Mouse (Mus musculus) embryonic fibroblast, embryonic 13.5 days (primary cell): ENCODE measurements around the gene Naxd. TPM values are rescaled to one million over a fixed set of nuclear protein-coding genes. Genes with fewer than 3 reads are reported as not detected.

Experiments used
- H3K27ac ChIP-seq: 2 replicates; pipeline ENCODE4 v1.5.1; 2012; ENCODE audit warnings: low read length, control low read depth, inconsistent platforms; ENCODE audit not compliant: insufficient read depth
- H3K4me1 ChIP-seq: 2 replicates; pipeline ENCODE4 v1.6.1; 2011; ENCODE audit warnings: low read length; ENCODE audit not compliant: control insufficient read depth, insufficient read depth
- H3K4me3 ChIP-seq: 2 replicates; pipeline ENCODE4 v1.5.1; 2011; ENCODE audit warnings: mild to moderate bottlenecking, control low read depth, low read length; ENCODE audit not compliant: insufficient read depth
- CTCF ChIP-seq: IDR thresholded peaks from 2 replicates; pipeline ENCODE4 v1.5.1; 2011; ENCODE audit warnings: mild to moderate bottlenecking, control low read depth, low read length, moderate library complexity, borderline replicate concordance; ENCODE audit not compliant: insufficient read depth
- POLR2A ChIP-seq: IDR thresholded peaks from 2 replicates; pipeline ENCODE4 v1.6.1; 2011; ENCODE audit warnings: low read depth, mild to moderate bottlenecking, control low read depth, low read length, moderate library complexity
- polyA plus RNA-seq: library from polyadenylated mRNA; stranded (reverse); fragments of >200 nt; gene quantifications from 2 replicates; pipeline ENCODE4 v1.2.4, GENCODE M21; 2011; ENCODE audit warnings: low read depth; ENCODE audit not compliant: missing spikeins, insufficient read length

Naxd gene
- polyA plus RNA-seq, 1 experiment, result 54.2 TPM

DNA sequence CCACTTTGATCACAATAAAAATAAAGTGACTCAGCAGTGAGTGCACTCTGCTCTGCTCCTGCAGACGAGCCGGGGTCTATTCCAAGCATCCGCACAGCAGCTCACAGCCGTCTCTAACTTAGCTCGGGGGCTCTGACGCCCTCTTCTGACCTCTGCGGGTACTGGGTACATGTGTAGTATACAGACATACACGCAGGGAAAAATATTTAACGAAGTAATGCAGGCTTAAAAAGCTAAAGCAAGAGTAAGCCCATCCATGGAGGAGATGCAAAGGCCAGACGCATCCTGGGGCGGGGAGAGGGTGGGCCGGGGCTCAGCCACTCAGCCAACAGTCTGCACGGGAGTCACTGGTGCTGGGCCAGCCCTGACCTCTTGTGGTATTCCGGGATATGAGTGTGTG lies 8.8 kb downstream of the Naxd start:
- Histone ChIP-seq H3K4me3 (no peak overlapping the region), H3K27ac (no peak overlapping the region), H3K4me1 (no peaks in the 10 kb centered on the region)
- TF ChIP-seq POLR2A, result no peak
- no peak for TF ChIP-seq CTCF

GRCm38 (mm10) chr8:11506802-11507201 lies 9.5 kb downstream of the Naxd start:
- no peak overlapping the region for H3K4me3 ChIP-seq
- no peaks in the 10 kb centered on the region for H3K4me1 ChIP-seq
- H3K27ac ChIP-seq, result no peak overlapping the region
- TF ChIP-seq CTCF (peak; percentile 55; the same call in 1 of the 2 replicates), POLR2A (no peak)

DNA sequence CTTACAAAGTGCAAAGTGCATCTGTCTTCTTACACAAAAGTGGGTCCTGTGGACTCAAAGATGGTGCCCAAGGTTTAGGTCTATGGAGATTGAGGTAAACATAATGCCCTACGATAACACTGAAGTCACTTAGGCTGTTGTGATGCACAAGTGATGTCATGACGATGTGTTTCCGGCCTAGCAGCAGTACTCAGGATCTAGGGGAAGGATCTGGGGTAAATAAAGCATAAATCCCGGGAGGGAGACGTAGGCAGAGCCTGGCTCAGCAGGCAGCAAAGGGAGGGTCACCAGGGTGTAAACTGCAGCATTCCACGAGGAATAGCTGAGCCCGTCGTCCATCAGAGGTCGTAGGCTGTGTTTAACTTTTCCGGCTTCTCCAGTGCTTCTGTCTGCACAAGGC lies 11.6 kb downstream of the Naxd start:
- TF ChIP-seq POLR2A, result no peak
- TF ChIP-seq CTCF, result no peak
- no peak overlapping the region for H3K27ac ChIP-seq
- H3K4me3 ChIP-seq, result no peak overlapping the region
- H3K4me1 ChIP-seq, result no peaks in the 10 kb centered on the region

GRCm38 (mm10) chr8:11510971-11511370 lies 13.7 kb downstream of the Naxd start:
- Histone ChIP-seq H3K27ac (no peak overlapping the region), H3K4me1 (no peaks in the 10 kb centered on the region), H3K4me3 (no peak overlapping the region)
- TF ChIP-seq POLR2A (no peak), CTCF (no peak)

DNA sequence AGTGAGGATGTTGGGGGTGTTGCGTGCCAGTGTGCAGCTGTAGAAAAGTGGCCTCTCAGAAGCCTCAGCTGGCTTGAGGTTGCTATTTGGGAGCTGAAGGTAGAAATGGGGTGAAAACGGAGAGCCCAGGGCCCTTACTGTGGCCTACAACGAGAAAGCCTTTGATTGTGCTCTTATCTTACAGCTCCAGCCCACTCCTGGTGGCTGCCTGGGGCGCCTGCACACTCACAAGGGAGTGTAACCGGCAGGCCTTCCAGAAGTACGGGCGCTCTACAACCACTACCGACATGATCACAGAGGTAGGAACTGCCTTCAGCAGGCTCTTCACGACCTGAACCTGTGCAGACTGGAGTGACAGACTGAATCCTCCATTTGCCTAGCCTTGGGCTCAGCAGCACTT lies 15.4 kb downstream of the Naxd start:
- H3K4me1 ChIP-seq, result no peaks in the 10 kb centered on the region
- no peak overlapping the region for H3K4me3 ChIP-seq
- no peak overlapping the region for H3K27ac ChIP-seq
- TF ChIP-seq POLR2A (no peak), CTCF (no peak)

DNA sequence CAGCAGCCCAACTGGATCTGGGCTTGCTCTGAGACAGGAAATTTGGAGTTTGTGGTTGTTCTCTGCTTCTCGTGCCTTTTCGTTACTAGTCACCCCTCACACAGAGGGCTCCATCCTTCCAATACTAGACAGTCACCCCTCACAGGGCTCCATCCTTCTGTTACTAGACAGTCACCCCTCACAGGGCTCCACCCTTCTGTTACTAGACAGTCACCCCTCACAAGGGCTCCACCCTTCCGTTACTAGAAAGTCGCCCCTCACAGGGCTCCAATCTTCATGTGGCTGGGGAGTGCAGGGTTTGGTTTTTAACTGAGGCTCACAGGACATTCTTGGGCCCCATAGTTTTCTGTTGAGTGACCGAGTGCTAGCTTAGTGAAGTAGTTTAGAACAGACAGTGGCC lies 15.9 kb downstream of the Naxd start:
- H3K4me3 ChIP-seq, result no peak overlapping the region
- H3K27ac ChIP-seq, result no peak overlapping the region
- H3K4me1 ChIP-seq, result no peaks in the 10 kb centered on the region
- TF ChIP-seq POLR2A (no peak), CTCF (no peak)

DNA sequence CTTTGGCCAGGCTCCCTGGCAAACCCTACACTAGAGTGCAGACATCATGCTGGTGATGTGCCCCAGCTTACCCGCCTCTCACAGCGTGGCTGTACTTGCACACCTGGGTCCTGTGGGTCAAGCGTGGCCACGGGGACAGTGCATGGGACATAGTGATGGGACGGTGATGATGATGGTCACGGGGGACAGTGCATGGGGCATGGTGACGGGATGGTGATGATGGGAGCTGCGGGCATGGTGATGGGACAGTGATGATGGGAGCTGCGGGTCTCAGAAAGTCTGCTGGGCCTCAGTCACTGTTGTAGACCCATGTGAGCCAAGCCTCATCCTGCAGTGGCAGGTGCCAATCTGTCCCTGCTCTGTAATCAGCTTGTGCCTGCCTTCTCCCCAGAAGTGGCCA lies 19.0 kb downstream of the Naxd start:
- no peak overlapping the region for H3K4me3 ChIP-seq
- H3K27ac ChIP-seq, result no peak overlapping the region
- TF ChIP-seq CTCF (no peak), POLR2A (no peak)

GRCm38 (mm10) chr8:11517366-11518055 lies 20.2 kb downstream of the Naxd start:
- H3K4me1 ChIP-seq, result no peaks in the 10 kb centered on the region
- TF ChIP-seq CTCF, result no peak
- no peak for TF ChIP-seq POLR2A
- no peak overlapping the region for H3K4me3 ChIP-seq
- no peak overlapping the region for H3K27ac ChIP-seq

More for the DNA sequence above, 19.0 kb downstream of the Naxd start:
- no peaks in the 10 kb centered on the region for H3K4me1 ChIP-seq

DNA sequence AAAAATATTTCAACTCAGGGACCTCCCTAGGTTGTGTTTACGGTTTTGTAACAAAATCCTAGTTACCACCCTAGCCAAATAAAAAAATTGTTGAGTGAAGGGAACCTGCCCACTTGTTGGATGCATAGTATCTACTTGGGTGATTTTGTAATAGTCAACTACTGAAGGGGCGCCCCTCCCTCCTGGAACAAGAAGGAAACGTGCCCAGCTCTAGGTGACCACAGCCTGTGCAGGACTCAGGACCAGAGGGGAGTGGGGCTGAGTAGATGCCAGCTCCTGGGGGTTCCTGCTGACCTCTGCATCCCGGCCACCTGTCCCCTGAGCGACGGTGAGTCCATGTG lies 20.7 kb downstream of the Naxd start:
- Histone ChIP-seq H3K4me3 (no peak overlapping the region), H3K4me1 (no peaks in the 10 kb centered on the region), H3K27ac (no peak overlapping the region)
- TF ChIP-seq CTCF, result no peak
- TF ChIP-seq POLR2A, result no peak

DNA sequence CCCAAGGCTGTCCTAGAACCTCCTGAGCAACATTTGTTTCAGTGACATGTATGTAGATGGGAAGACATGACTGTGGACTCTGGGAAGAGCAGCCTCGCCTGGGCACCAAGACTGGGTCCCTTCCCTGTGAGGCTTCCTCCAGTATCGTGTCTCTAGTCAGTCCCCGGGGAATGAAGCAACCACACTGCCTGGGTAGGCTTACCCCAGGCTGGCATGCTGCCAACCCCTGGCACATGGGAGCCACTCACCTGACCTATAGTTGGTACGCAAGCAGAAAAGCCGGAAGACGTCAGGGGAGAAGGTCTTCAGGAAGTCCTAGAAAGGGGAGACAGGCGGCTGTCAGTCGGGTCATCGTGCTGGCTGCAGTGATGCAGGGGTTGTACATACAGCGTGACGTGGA lies 21.4 kb downstream of the Naxd start:
- no peak overlapping the region for H3K27ac ChIP-seq
- no peak for TF ChIP-seq POLR2A
- no peak for TF ChIP-seq CTCF
- H3K4me3 ChIP-seq, result no peak overlapping the region
- H3K4me1 ChIP-seq, result no peaks in the 10 kb centered on the region

- H3K4me1 ChIP-seq, result no peaks in the 10 kb centered on the region
- H3K4me3 ChIP-seq, result no peak overlapping the region
- no peak overlapping the region for H3K27ac ChIP-seq
- TF ChIP-seq POLR2A (no peak), CTCF (no peak)
These were observed 26.0 kb downstream of the Naxd start for GRCm38 (mm10) chr8:11523331-11523730.
